Comparison of ENCODE assay signal across 24 mouse cellular contexts in genomic region chr5:108345313-108346071, GRCm38 (mm10). TPM values are rescaled to one million over a fixed set of nuclear protein-coding genes. Genes with fewer than 3 reads are reported as not detected.
DNase-seq lines count a peak whose midpoint lies in the region.
"Had no signal": no experiment of that assay in that cellular context is flagged by ENCODE, and none has a peak within 500 bp of the region (broad histone marks: within the 10 kb centered on the region; RNA-seq: fewer than 3 reads in every experiment).

No protein-coding gene starts in this region.

- H3K4me3 ChIP-seq in megakaryocyte, embryonic 14.5 days (replicated peaks) = peak overlapping the region; percentile 60
- H3K4me3 ChIP-seq: embryonic facial prominence, embryonic 10.5 days; limb, embryonic 13.5 days; midbrain, embryonic 10.5 days; neural tube, embryonic 15.5 days had no signal

- 0 out of 2 replicates have a peak, but pooled peaks cover 4% of the 10 kb centered on the region for H3K9me3 ChIP-seq in megakaryocyte, embryonic 14.5 days
- H3K9me3 ChIP-seq: embryonic facial prominence, embryonic 10.5 days; limb, embryonic 13.5 days; midbrain, embryonic 10.5 days; neural tube, embryonic 15.5 days had no signal

- H3K36me3 ChIP-seq in megakaryocyte, embryonic 14.5 days (replicated peaks; ENCODE audit: low read length) = peaks cover 88% of the 10 kb centered on the region

- DNase-seq in kidney, postnatal 10 days = peak; percentile 10
- DNase-seq in kidney, postnatal 14 days = no peak
- DNase-seq in 416B (ENCODE audit: low read depth) (peak; percentile 93), MEL-GATA-1-ER (ENCODE audit: extremely low read depth, low read depth) (peak; percentile 26)
- DNase-seq in lung, postnatal 10 days = no peak
- DNase-seq in natural killer cell, adult 2 months (ENCODE audit: low spot score in 2 of 2) = no peak
- DNase-seq: adrenal gland, postnatal 14 days; cerebellum, adult 2 months; forebrain, postnatal 0 days; kidney, adult 9 months; kidney, postnatal 36 days; layer of hippocampus, postnatal 36 days; lung, adult 2 months; right cerebral cortex, adult 18-20 months; right cerebral cortex, postnatal 4 days; thymus, adult 2 months had no signal

- H3K4me1 ChIP-seq in megakaryocyte, embryonic 14.5 days = peaks cover 47% of the 10 kb centered on the region
- H3K4me1 ChIP-seq: embryonic facial prominence, embryonic 10.5 days; limb, embryonic 13.5 days; midbrain, embryonic 10.5 days; neural tube, embryonic 15.5 days had no signal

- peaks cover 15% of the 10 kb centered on the region for H3K27me3 ChIP-seq in megakaryocyte, embryonic 14.5 days (replicated peaks)
- H3K27me3 ChIP-seq: limb, embryonic 13.5 days; neural tube, embryonic 15.5 days had no signal

RNA-seq across cellular contexts. Expression of gene Gm42517, which starts 22.2 kb away (rescaled TPM):
- 101 and 308 TPM in 2 replicates for polyA plus RNA-seq in megakaryocyte, embryonic 14.5 days (2012; ENCODE audit: insufficient read depth, low replicate concordance)
- polyA plus RNA-seq: embryonic facial prominence, embryonic 10.5 days; heart, embryonic 16.5 days; midbrain, embryonic 10.5 days; stomach, embryonic 16.5 days had no signal

RNA-seq across cellular contexts. Expression of gene Pigg, which starts 33.1 kb away (rescaled TPM):
- 0.55 and 0.77 TPM in 2 replicates for polyA plus RNA-seq in megakaryocyte, embryonic 14.5 days (2012; ENCODE audit: insufficient read depth, low replicate concordance)

RNA-seq across cellular contexts. Expression of gene Pde6b, which starts 42.7 kb away (rescaled TPM):
- polyA plus RNA-seq in megakaryocyte, embryonic 14.5 days (2012; ENCODE audit: insufficient read depth, low replicate concordance) = not detected in 2 replicates
- polyA plus RNA-seq: lung, adult 2 months; thymus, adult 2 months; urinary bladder, adult 2 months had no signal

Comparison
In these comparisons a context has a peak if more than half of its experiments do, and no peak if none do; other contexts are left out.
1. DNase-seq: peak in kidney, postnatal 10 days (single experiment), 416B (single experiment) and MEL-GATA-1-ER (single experiment); none in kidney, postnatal 14 days (single experiment), lung, postnatal 10 days (single experiment) and natural killer cell, adult 2 months (0 of 2).